ENCODE assay signal across 19 mouse cellular contexts in the genomic region with DNA sequence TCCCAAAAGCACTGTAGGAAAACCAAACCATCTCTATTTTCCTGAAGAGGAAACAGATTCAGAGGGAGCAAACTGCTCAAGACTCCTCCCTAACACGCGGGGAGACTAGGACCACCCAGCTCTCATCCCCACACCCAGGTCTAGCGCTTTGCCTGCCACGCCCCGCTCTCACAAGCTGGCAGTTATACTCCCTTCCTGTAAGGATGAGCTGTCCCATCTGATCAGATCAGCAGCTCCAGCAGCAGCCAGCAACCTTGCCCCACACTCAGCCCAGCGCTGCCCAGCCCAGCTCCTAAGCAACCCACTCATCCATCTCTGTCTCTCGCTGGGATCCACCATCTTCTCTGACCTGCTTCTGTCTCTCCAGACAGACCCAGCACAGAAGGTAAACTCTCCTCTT. TPM values are rescaled to one million over a fixed set of nuclear protein-coding genes. Genes with fewer than 3 reads are reported as not detected.
A peak's percentile ranks its signal among the peaks of the same experiment; 100 is the strongest.
DNase-seq lines count a peak whose midpoint lies in the region; ATAC-seq and TF ChIP-seq lines count a peak whose summit lies in the region.
"Had no signal": no experiment of that assay in that cellular context is flagged by ENCODE, and none has a peak within 500 bp of the region (broad histone marks: within the 10 kb centered on the region; RNA-seq: fewer than 3 reads in every experiment).

No protein-coding gene starts in this region.

- no peak overlapping the region for H3K4me2 ChIP-seq in hindbrain, postnatal 0 days (ENCODE audit: low read depth, low read length)
- no peak overlapping the region for H3K4me2 ChIP-seq in hindbrain, embryonic 11.5 days (replicated peaks; ENCODE audit: low read depth, low read length)
- no peak overlapping the region for H3K4me2 ChIP-seq in intestine, embryonic 16.5 days (ENCODE audit: low read depth, low read length)
- H3K4me2 ChIP-seq: forebrain, embryonic 15.5 days; heart, embryonic 13.5 days; hindbrain, embryonic 14.5 days had no signal

- WGBS in hindbrain, postnatal 0 days, result 72% methylated on average over 7 of the region's 7 CpGs
- WGBS in hindbrain, embryonic 11.5 days, result 77% methylated on average over 7 of the region's 7 CpGs
- WGBS in intestine, embryonic 16.5 days, result 49% methylated on average over 7 of the region's 7 CpGs

- peak overlapping the region; percentile 36; the same call in 1 of the 2 replicates for H3K27ac ChIP-seq in hindbrain, postnatal 0 days
- no peak overlapping the region for H3K27ac ChIP-seq in hindbrain, embryonic 11.5 days (ENCODE audit: low read depth, low read length)
- H3K27ac ChIP-seq in intestine, embryonic 16.5 days (ENCODE audit: low read length), result no peak overlapping the region
- H3K27ac ChIP-seq: forebrain, embryonic 15.5 days; heart, embryonic 13.5 days; hindbrain, embryonic 14.5 days had no signal

- no peaks in the 10 kb centered on the region for H3K9me3 ChIP-seq in hindbrain, postnatal 0 days (ENCODE audit: low read length)
- H3K9me3 ChIP-seq in hindbrain, embryonic 11.5 days (ENCODE audit: control insufficient read depth, low read length), result no peaks in the 10 kb centered on the region
- no peaks in the 10 kb centered on the region for H3K9me3 ChIP-seq in intestine, embryonic 16.5 days (ENCODE audit: control insufficient read depth, low read length)
- H3K9me3 ChIP-seq: forebrain, embryonic 15.5 days; G1E; heart, embryonic 13.5 days had no signal

- DNase-seq in hindbrain, postnatal 0 days (ENCODE audit: low spot score), result peak; percentile 30
- no peak for DNase-seq in hindbrain, embryonic 11.5 days (ENCODE audit: low spot score)
- peak; percentile 39 for DNase-seq in retina, postnatal 1 day
- no peak for DNase-seq in retina, embryonic 14.5 days (ENCODE audit: low spot score)
- peak; percentile 55 for DNase-seq in ZHBTc4 (ENCODE audit: low read depth, low spot score)
- DNase-seq: adrenal gland, postnatal 14 days; cerebellum, adult 11-12 months; cerebellum, adult 9-10 months; cerebellum, postnatal 25 days; gastrocnemius, postnatal 36 days; heart, adult 11 months; heart, postnatal 4 days had no signal

- TF ChIP-seq CTCF in hindbrain, postnatal 0 days (IDR thresholded peaks at IDR 0.05; ENCODE audit: low read depth), result no peak

- peak; percentile 56; the same call in 1 of the 2 replicates for ATAC-seq in hindbrain, postnatal 0 days
- ATAC-seq in hindbrain, embryonic 11.5 days (ENCODE audit: low FRiP score), result no peak
- no peak for ATAC-seq in intestine, embryonic 16.5 days
- ATAC-seq: activated CD4-positive, CD25-positive, alpha-beta regulatory T cell, adult 4 months; forebrain, embryonic 15.5 days; inflammation-experienced regulatory T-cells, adult 6 months had no signal

- no peaks in the 10 kb centered on the region for H3K36me3 ChIP-seq in hindbrain, postnatal 0 days (ENCODE audit: insufficient read depth, low read length)
- H3K36me3 ChIP-seq in hindbrain, embryonic 11.5 days (ENCODE audit: control insufficient read depth, insufficient read depth, low read length), result no peaks in the 10 kb centered on the region
- H3K36me3 ChIP-seq in intestine, embryonic 16.5 days (ENCODE audit: control insufficient read depth, insufficient read depth, low read length), result no peaks in the 10 kb centered on the region
- H3K36me3 ChIP-seq: forebrain, embryonic 15.5 days; G1E; heart, embryonic 13.5 days had no signal

- H3K9ac ChIP-seq in hindbrain, postnatal 0 days (replicated peaks; ENCODE audit: low read length), result 0 out of 2 replicates have a peak overlapping the region, but pooled peaks have one; percentile 13
- H3K9ac ChIP-seq in hindbrain, embryonic 11.5 days (ENCODE audit: low read depth, low read length), result no peak overlapping the region
- no peak overlapping the region for H3K9ac ChIP-seq in intestine, embryonic 16.5 days (ENCODE audit: low read depth, low read length)
- H3K9ac ChIP-seq: forebrain, embryonic 15.5 days; heart, embryonic 13.5 days; hindbrain, embryonic 14.5 days had no signal

- no peaks in the 10 kb centered on the region for H3K4me1 ChIP-seq in hindbrain, postnatal 0 days (ENCODE audit: insufficient read depth, low read length)
- H3K4me1 ChIP-seq in hindbrain, embryonic 11.5 days (replicated peaks; ENCODE audit: control insufficient read depth, insufficient read depth, low read length), result no peaks in the 10 kb centered on the region
- H3K4me1 ChIP-seq in intestine, embryonic 16.5 days (ENCODE audit: control insufficient read depth, insufficient read depth, low read length), result no peaks in the 10 kb centered on the region
- H3K4me1 ChIP-seq: forebrain, embryonic 15.5 days; heart, embryonic 13.5 days had no signal

- H3K4me3 ChIP-seq in hindbrain, postnatal 0 days (ENCODE audit: low read length), result no peak overlapping the region
- H3K4me3 ChIP-seq in hindbrain, embryonic 11.5 days (ENCODE audit: low read depth, low read length), result no peak overlapping the region
- H3K4me3 ChIP-seq in intestine, embryonic 16.5 days (ENCODE audit: low read length), result no peak overlapping the region
- H3K4me3 ChIP-seq: forebrain, embryonic 15.5 days; heart, embryonic 13.5 days had no signal

- H3K27me3 ChIP-seq in hindbrain, postnatal 0 days (ENCODE audit: insufficient read depth, low read length), result no peaks in the 10 kb centered on the region
- no peaks in the 10 kb centered on the region for H3K27me3 ChIP-seq in hindbrain, embryonic 11.5 days (ENCODE audit: control insufficient read depth, insufficient read depth, low read length)
- H3K27me3 ChIP-seq in intestine, embryonic 16.5 days (replicated peaks; ENCODE audit: control insufficient read depth, insufficient read depth, low read length), result no peaks in the 10 kb centered on the region
- H3K27me3 ChIP-seq: forebrain, embryonic 15.5 days had no signal

RNA-seq across cellular contexts. Expression of a gene that starts 29.5 kb away (rescaled TPM):
- total RNA-seq in hindbrain, postnatal 0 days (2014; rRNA removed), result 32.7 and 35.0 TPM in 2 replicates
- 32.9 and 33.0 TPM in 2 replicates for polyA plus RNA-seq in hindbrain, postnatal 0 days (2015; fragmentation: Nextera tagmentation; extraction: Ambion mirVana)
- polyA plus RNA-seq in hindbrain, embryonic 11.5 days (2014; fragmentation: Nextera tagmentation; extraction: Ambion mirVana), result 10.8 and 12.5 TPM in 2 replicates
- polyA plus RNA-seq in intestine, embryonic 16.5 days (2015; fragmentation: Nextera tagmentation; extraction: Ambion mirVana), result 11.1 and 12.5 TPM in 2 replicates
- total RNA-seq: G1E had no signal
- polyA plus RNA-seq: G1E had no signal

RNA-seq across cellular contexts. Expression of a gene that starts 49.4 kb away (rescaled TPM):
- 30.8 and 33.4 TPM in 2 replicates for total RNA-seq in hindbrain, postnatal 0 days (2014; rRNA removed)
- polyA plus RNA-seq in hindbrain, postnatal 0 days (2015; fragmentation: Nextera tagmentation; extraction: Ambion mirVana), result 23.4 and 27.9 TPM in 2 replicates
- 13.0 and 13.1 TPM in 2 replicates for polyA plus RNA-seq in hindbrain, embryonic 11.5 days (2014; fragmentation: Nextera tagmentation; extraction: Ambion mirVana)
- 2.2 and 2.3 TPM in 2 replicates for polyA plus RNA-seq in intestine, embryonic 16.5 days (2015; fragmentation: Nextera tagmentation; extraction: Ambion mirVana)
- polyA plus RNA-seq: G1E had no signal

RNA-seq across cellular contexts. Expression of a gene that starts 59.0 kb away (rescaled TPM):
- 24.9 and 32.3 TPM in 2 replicates for total RNA-seq in hindbrain, postnatal 0 days (2014; rRNA removed)
- polyA plus RNA-seq in hindbrain, postnatal 0 days (2015; fragmentation: Nextera tagmentation; extraction: Ambion mirVana), result 78.5 and 82.9 TPM in 2 replicates
- 119 and 128 TPM in 2 replicates for polyA plus RNA-seq in hindbrain, embryonic 11.5 days (2014; fragmentation: Nextera tagmentation; extraction: Ambion mirVana)
- polyA plus RNA-seq in intestine, embryonic 16.5 days (2015; fragmentation: Nextera tagmentation; extraction: Ambion mirVana), result 343 and 356 TPM in 2 replicates

Comparison
In these comparisons a context has a peak if more than half of its experiments do, and no peak if none do; other contexts are left out.
1. DNase-seq: peak in hindbrain, postnatal 0 days (single experiment), retina, postnatal 1 day (single experiment) and ZHBTc4 (single experiment); none in hindbrain, embryonic 11.5 days (single experiment) and retina, embryonic 14.5 days (single experiment).